Mouse (Mus musculus) lung, postnatal 4 days (tissue): ENCODE measurements around the gene Stn1.

Experiments
- DNase-seq, 2 experiments: peaks; one replicate each; pipeline ENCODE4 v3.0.0; 2021

Stn1 gene

GRCm38 (mm10) chr19:47508771-47509281, 28.5 kb downstream of the Stn1 start:
- peak; percentile 76 to 84 for DNase-seq

- no peak for DNase-seq
Measured at GRCm38 (mm10) chr19:47508191-47508590, 29.1 kb downstream of the Stn1 start.

- peak; percentile 53 to 84 for DNase-seq
Measured at GRCm38 (mm10) chr19:47507128-47508121, 29.9 kb downstream of the Stn1 start.

GRCm38 (mm10) chr19:47503625-47504024, 33.7 kb downstream of the Stn1 start:
- DNase-seq: peak in 1 of 2 experiments; percentile 62

GRCm38 (mm10) chr19:47502563-47502962, 34.7 kb downstream of the Stn1 start:
- no peak for DNase-seq

GRCm38 (mm10) chr19:47500389-47501011, 36.8 kb downstream of the Stn1 start:
- DNase-seq: no peak

GRCm38 (mm10) chr19:47499841-47500240, 37.5 kb downstream of the Stn1 start:
- no peak for DNase-seq

GRCm38 (mm10) chr19:47498942-47499341, 38.4 kb downstream of the Stn1 start:
- no peak for DNase-seq

GRCm38 (mm10) chr19:47497736-47498135, 39.6 kb downstream of the Stn1 start:
- no peak for DNase-seq

GRCm38 (mm10) chr19:47497313-47497712, 40.0 kb downstream of the Stn1 start:
- DNase-seq: no peak

- DNase-seq: no peak
Measured at GRCm38 (mm10) chr19:47493017-47493997, 44.0 kb downstream of the Stn1 start.

- no peak for DNase-seq
Measured at GRCm38 (mm10) chr19:47492422-47492821, 44.9 kb downstream of the Stn1 start.

GRCm38 (mm10) chr19:47491853-47492252, 45.5 kb downstream of the Stn1 start:
- DNase-seq: no peak

GRCm38 (mm10) chr19:47489233-47489632, 48.1 kb downstream of the Stn1 start:
- DNase-seq: no peak

GRCm38 (mm10) chr19:47488250-47488649, 49.1 kb downstream of the Stn1 start:
- DNase-seq: peak in 1 of 2 experiments; percentile 39

- DNase-seq: no peak
Measured at GRCm38 (mm10) chr19:47487572-47487971, 49.7 kb downstream of the Stn1 start.

- no peak for DNase-seq
Measured at GRCm38 (mm10) chr19:47485997-47486566, 51.2 kb downstream of the Stn1 start.

GRCm38 (mm10) chr19:47484110-47484509, 53.2 kb downstream of the Stn1 start:
- DNase-seq: no peak

GRCm38 (mm10) chr19:47483346-47483745, 54.0 kb downstream of the Stn1 start:
- DNase-seq: no peak

- no peak for DNase-seq
Measured at GRCm38 (mm10) chr19:47473453-47473852, 63.9 kb downstream of the Stn1 start.

GRCm38 (mm10) chr19:47472881-47473400, 64.4 kb downstream of the Stn1 start:
- no peak for DNase-seq

GRCm38 (mm10) chr19:47471808-47472207, 65.5 kb downstream of the Stn1 start:
- DNase-seq: no peak
